Mouse (Mus musculus): ENCODE data around the gene Kcng4. TPM values are rescaled to one million over a fixed set of nuclear protein-coding genes. Genes with fewer than 3 reads are reported as not detected.
A peak's percentile ranks its signal among the peaks of the same experiment; 100 is the strongest.

Kcng4 gene
- polyA plus RNA-seq (2015; fragmentation: Nextera tagmentation; extraction: Ambion mirVana) = 0.05 and 0.10 TPM in 2 replicates

GRCm38 (mm10) chr8:119635378-119635777, at the start of gene Kcng4:
Gene Kcng4, minus strand, starts transcription at chr8:119635680.
- H3K9me3 ChIP-seq = no peaks in the 10 kb centered on the region
- no peaks in the 10 kb centered on the region for H3K36me3 ChIP-seq
- no peak within 1 kb of the TSS for H3K27ac ChIP-seq
- H3K4me1 ChIP-seq = peaks cover 6% of the 10 kb centered on the region; the same call in 1 of the 2 replicates
- no peak within 1 kb of the TSS for H3K9ac ChIP-seq
- no peak within 1 kb of the TSS for H3K4me3 ChIP-seq
- no peak within 1 kb of the TSS; the same call in 1 of the 2 replicates for H3K4me2 ChIP-seq
- peaks cover 52% of the 10 kb centered on the region for H3K27me3 ChIP-seq
- WGBS = 19% methylated on average over 6 of the region's 6 CpGs
- ATAC-seq (ENCODE audit: borderline replicate concordance, extremely low read depth, low FRiP score, low TSS enrichment) = peak; percentile 25; the same call in 1 of the 2 replicates

- 60% methylated on average over 14 of the region's 14 CpGs for WGBS
- ATAC-seq (ENCODE audit: borderline replicate concordance, extremely low read depth, low FRiP score, low TSS enrichment) = no peak
- no peak overlapping the region for H3K27ac ChIP-seq
- H3K9me3 ChIP-seq = no peaks in the 10 kb centered on the region
- H3K4me3 ChIP-seq = no peak overlapping the region
- H3K4me1 ChIP-seq = peaks cover 6% of the 10 kb centered on the region; the same call in 1 of the 2 replicates
- H3K27me3 ChIP-seq = no peaks in the 10 kb centered on the region
- H3K4me2 ChIP-seq = no peak overlapping the region
- no peaks in the 10 kb centered on the region for H3K36me3 ChIP-seq
- H3K9ac ChIP-seq = no peak overlapping the region
Observed at GRCm38 (mm10) chr8:119679184-119679583, 43.7 kb upstream of the Kcng4 start.

- Histone ChIP-seq H3K4me1 (peaks cover 6% of the 10 kb centered on the region; the same call in 1 of the 2 replicates), H3K4me3 (peak overlapping the region; percentile 8; the same call in 1 of the 2 replicates), H3K36me3 (no peaks in the 10 kb centered on the region), H3K9ac (no peak overlapping the region), H3K9me3 (no peaks in the 10 kb centered on the region), H3K27me3 (no peaks in the 10 kb centered on the region), H3K27ac (no peak overlapping the region), H3K4me2 (peak overlapping the region; percentile 49)
- 7% methylated on average over 18 of the region's 18 CpGs for WGBS
- peak; percentile 40; the same call in 1 of the 2 replicates for ATAC-seq (ENCODE audit: borderline replicate concordance, extremely low read depth, low FRiP score, low TSS enrichment)
Observed at GRCm38 (mm10) chr8:119678138-119678843, 42.8 kb upstream of the Kcng4 start.

- Histone ChIP-seq H3K36me3 (no peaks in the 10 kb centered on the region), H3K4me3 (no peak overlapping the region), H3K27ac (no peak overlapping the region), H3K9ac (no peak overlapping the region), H3K27me3 (no peaks in the 10 kb centered on the region), H3K4me2 (no peak overlapping the region), H3K9me3 (no peaks in the 10 kb centered on the region), H3K4me1 (peaks cover 9% of the 10 kb centered on the region; the same call in 1 of the 2 replicates)
- no peak for ATAC-seq (ENCODE audit: borderline replicate concordance, extremely low read depth, low FRiP score, low TSS enrichment)
- WGBS = 12% methylated on average over 8 of the region's 8 CpGs
Observed at GRCm38 (mm10) chr8:119676389-119676788, 40.9 kb upstream of the Kcng4 start.

GRCm38 (mm10) chr8:119675457-119675856, 40.0 kb upstream of the Kcng4 start:
- H3K4me1 ChIP-seq = peaks cover 17% of the 10 kb centered on the region
- no peak overlapping the region for H3K4me3 ChIP-seq
- H3K36me3 ChIP-seq = no peaks in the 10 kb centered on the region
- no peak overlapping the region for H3K27ac ChIP-seq
- WGBS = 75% methylated on average over 5 of the region's 5 CpGs
- no peak overlapping the region for H3K9ac ChIP-seq
- H3K4me2 ChIP-seq = no peak overlapping the region
- no peaks in the 10 kb centered on the region for H3K27me3 ChIP-seq
- ATAC-seq (ENCODE audit: borderline replicate concordance, extremely low read depth, low FRiP score, low TSS enrichment) = no peak
- H3K9me3 ChIP-seq = no peaks in the 10 kb centered on the region

- Histone ChIP-seq H3K9me3 (no peaks in the 10 kb centered on the region), H3K4me2 (no peak overlapping the region), H3K4me3 (no peak overlapping the region), H3K36me3 (no peaks in the 10 kb centered on the region), H3K27me3 (no peaks in the 10 kb centered on the region), H3K4me1 (peaks cover 28% of the 10 kb centered on the region), H3K27ac (no peak overlapping the region), H3K9ac (no peak overlapping the region)
- ATAC-seq (ENCODE audit: borderline replicate concordance, extremely low read depth, low FRiP score, low TSS enrichment) = no peak
- 75% methylated on average over 11 of the region's 11 CpGs for WGBS
Observed at GRCm38 (mm10) chr8:119673976-119674555, 38.6 kb upstream of the Kcng4 start.

- peak overlapping the region; percentile 40 for H3K4me2 ChIP-seq
- peak; percentile 53 for ATAC-seq (ENCODE audit: borderline replicate concordance, extremely low read depth, low FRiP score, low TSS enrichment)
Observed at GRCm38 (mm10) chr8:119670419-119671091, 35.1 kb upstream of the Kcng4 start.

GRCm38 (mm10) chr8:119669284-119669683, 33.8 kb upstream of the Kcng4 start:
- Histone ChIP-seq H3K9ac (no peak overlapping the region), H3K9me3 (no peaks in the 10 kb centered on the region), H3K36me3 (no peaks in the 10 kb centered on the region), H3K27ac (peak overlapping the region; percentile 58), H3K4me3 (no peak overlapping the region), H3K4me2 (no peak overlapping the region), H3K27me3 (no peaks in the 10 kb centered on the region), H3K4me1 (peaks cover 42% of the 10 kb centered on the region)
- ATAC-seq (ENCODE audit: borderline replicate concordance, extremely low read depth, low FRiP score, low TSS enrichment) = no peak
- WGBS = 34% methylated on average over 12 of the region's 12 CpGs

More at GRCm38 (mm10) chr8:119670419-119671091, 35.1 kb upstream of the Kcng4 start:
- H3K9me3 ChIP-seq = no peaks in the 10 kb centered on the region
- H3K27ac ChIP-seq = peak overlapping the region; percentile 86
- H3K27me3 ChIP-seq = no peaks in the 10 kb centered on the region
- WGBS = 10% methylated on average over 16 of the region's 16 CpGs
- no peaks in the 10 kb centered on the region for H3K36me3 ChIP-seq
- H3K9ac ChIP-seq = 0 out of 2 replicates have a peak overlapping the region, but pooled peaks have one; percentile 17
- peaks cover 37% of the 10 kb centered on the region for H3K4me1 ChIP-seq
- no peak overlapping the region for H3K4me3 ChIP-seq

- 74% methylated on average over 9 of the region's 9 CpGs for WGBS
- no peak overlapping the region for H3K4me2 ChIP-seq
- no peak overlapping the region for H3K27ac ChIP-seq
- no peaks in the 10 kb centered on the region for H3K9me3 ChIP-seq
- peaks cover 42% of the 10 kb centered on the region for H3K4me1 ChIP-seq
- no peak for ATAC-seq (ENCODE audit: borderline replicate concordance, extremely low read depth, low FRiP score, low TSS enrichment)
- H3K4me3 ChIP-seq = no peak overlapping the region
- no peaks in the 10 kb centered on the region for H3K36me3 ChIP-seq
- H3K27me3 ChIP-seq = no peaks in the 10 kb centered on the region
- H3K9ac ChIP-seq = no peak overlapping the region
Observed at GRCm38 (mm10) chr8:119668447-119668846, 33.0 kb upstream of the Kcng4 start.

- no peaks in the 10 kb centered on the region for H3K36me3 ChIP-seq
- 13% methylated on average over 14 of the region's 14 CpGs for WGBS
- no peak within 1 kb of the TSS for H3K9ac ChIP-seq
- 0 out of 2 replicates have a peak, but pooled peaks have one; percentile 4 for ATAC-seq (ENCODE audit: borderline replicate concordance, extremely low read depth, low FRiP score, low TSS enrichment)
- H3K9me3 ChIP-seq = no peaks in the 10 kb centered on the region
- H3K27me3 ChIP-seq = no peaks in the 10 kb centered on the region
- no peak within 1 kb of the TSS for H3K4me3 ChIP-seq
- peaks cover 42% of the 10 kb centered on the region for H3K4me1 ChIP-seq
- no peak within 1 kb of the TSS for H3K27ac ChIP-seq
- H3K4me2 ChIP-seq = peak within 1 kb of the TSS; percentile 31; the same call in 1 of the 2 replicates
Observed at GRCm38 (mm10) chr8:119666219-119666951, 30.9 kb upstream of the Kcng4 start, which contains the start of gene Wfdc1. Gene Wfdc1, plus strand, starts transcription at chr8:119666365.

GRCm38 (mm10) chr8:119665270-119665669, 29.8 kb upstream of the Kcng4 start:
- Histone ChIP-seq H3K9me3 (no peaks in the 10 kb centered on the region), H3K9ac (no peak overlapping the region), H3K27ac (no peak overlapping the region), H3K36me3 (no peaks in the 10 kb centered on the region), H3K27me3 (no peaks in the 10 kb centered on the region), H3K4me1 (peaks cover 39% of the 10 kb centered on the region), H3K4me3 (no peak overlapping the region), H3K4me2 (no peak overlapping the region)
- no peak; the same call in 1 of the 2 replicates for ATAC-seq (ENCODE audit: borderline replicate concordance, extremely low read depth, low FRiP score, low TSS enrichment)
- 54% methylated on average over 6 of the region's 6 CpGs for WGBS

Data from lung, embryonic 15.5 days (tissue).